Mouse (Mus musculus) liver, postnatal 0 days (tissue): ENCODE results near the gene Kif1c. TPM values are rescaled to one million over a fixed set of nuclear protein-coding genes. Genes with fewer than 3 reads are reported as not detected.

ENCODE experiments used
- ATAC-seq: fragments of 200-750 bp; cut with Nextera tagmentation; 2 replicates; pipeline ENCODE4 v1.8.0; 2017; ENCODE audit warnings: mild to moderate bottlenecking, moderate library complexity
- DNase-seq: peaks from one replicate; pipeline ENCODE4 v3.0.0-alpha.2; 2016
- H3K27ac ChIP-seq: fragments of 300-500 bp; sonication (generic); 2 replicates; pipeline ENCODE4 v1.5.1; 2014; ENCODE audit warnings: antibody characterized with exemption, moderate library complexity, mild to moderate bottlenecking, low read depth
- H3K27me3 ChIP-seq: fragments of 300-500 bp; sonication (generic); 2 replicates; pipeline ENCODE4 v1.6.1; 2014; ENCODE audit warnings: low read length, control low read depth, mixed read lengths; ENCODE audit not compliant: insufficient read depth
- H3K36me3 ChIP-seq: fragments of 300-500 bp; sonication (generic); replicated peaks from 2 replicates; pipeline ENCODE4 v1.6.1; 2014; ENCODE audit warnings: mild to moderate bottlenecking, control low read depth, low read length, moderate library complexity, mixed read lengths; ENCODE audit not compliant: insufficient read depth
- H3K4me1 ChIP-seq: fragments of 300-500 bp; sonication (generic); 2 replicates; pipeline ENCODE4 v1.6.1; 2014; ENCODE audit warnings: antibody characterized with exemption, mild to moderate bottlenecking, control low read depth; ENCODE audit not compliant: insufficient read depth
- H3K4me2 ChIP-seq: fragments of 300-500 bp; sonication (generic); 2 replicates; pipeline ENCODE4 v1.6.1; 2014; ENCODE audit warnings: low read depth, mild to moderate bottlenecking, low read length, moderate library complexity, mixed read lengths
- H3K4me3 ChIP-seq: fragments of 300-500 bp; sonication (generic); 2 replicates; pipeline ENCODE4 v1.5.1; 2014; ENCODE audit warnings: low read depth, low read length
- H3K9ac ChIP-seq: fragments of 300-500 bp; sonication (generic); replicated peaks from 2 replicates; pipeline ENCODE4 v1.6.1; 2014; ENCODE audit warnings: mild to moderate bottlenecking, moderate library complexity
- H3K9me3 ChIP-seq: fragments of 300-500 bp; sonication (generic); 2 replicates; pipeline ENCODE4 v1.6.1; 2016; ENCODE audit warnings: mild to moderate bottlenecking, control low read depth, low read length, mixed read lengths
- CTCF ChIP-seq: sonication (generic); IDR thresholded peaks from 2 replicates; pipeline ENCODE4 v1.5.1; 2016; ENCODE audit warnings: antibody characterized with exemption, low read depth
- EP300 ChIP-seq: IDR thresholded peaks from 2 replicates; pipeline ENCODE4 v1.6.1; 2016; ENCODE audit warnings: antibody characterized with exemption, low read depth, mild to moderate bottlenecking
- WGBS: fragments of 180-500 bp; shearing (Covaris S2); extraction: QIAGEN DNeasy Blood & Tissue Kit; methylation state at CpG from one replicate; pipeline ENCODE4 v1.1.7; 2014; ENCODE audit not compliant: insufficient replicate concordance; 5-methylcytosine and 5-hydroxymethylcytosine counted together
- polyA plus RNA-seq: library from polyadenylated mRNA; unstranded; fragments of >200 nt; fragmentation: Nextera tagmentation; extraction: Ambion mirVana; gene quantifications from 2 replicates; pipeline ENCODE4 v1.2.1, GENCODE M21; 2015

The Kif1c gene
- polyA plus RNA-seq, 1 experiment from 2014 or later: 1.8 TPM

GRCm38 (mm10) chr11:70666687-70667086, 33.7 kb upstream of the Kif1c start:
- Histone ChIP-seq H3K36me3 (peaks cover 43% of the 10 kb centered on the region), H3K4me2 (no peak overlapping the region), H3K27me3 (no peaks in the 10 kb centered on the region), H3K27ac (no peak overlapping the region), H3K9ac (no peak overlapping the region), H3K9me3 (no peaks in the 10 kb centered on the region), H3K4me1 (peaks cover 24% of the 10 kb centered on the region), H3K4me3 (no peak overlapping the region)
- WGBS: 89% methylated on average over 8 of the region's 8 CpGs
- ATAC-seq: no peak
- TF ChIP-seq EP300 (no peak), CTCF (no peak)
- no peak for DNase-seq

GRCm38 (mm10) chr11:70667271-70668150, 32.8 kb upstream of the Kif1c start:
- H3K4me3 ChIP-seq: peak overlapping the region; percentile 69
- peak overlapping the region; percentile 98 for H3K4me2 ChIP-seq
- no peaks in the 10 kb centered on the region for H3K9me3 ChIP-seq
- peak overlapping the region; percentile 82 for H3K27ac ChIP-seq
- DNase-seq (no peak), ATAC-seq (no peak)
- TF ChIP-seq CTCF: no peak
- no peak for TF ChIP-seq EP300
- H3K27me3 ChIP-seq: no peaks in the 10 kb centered on the region
- H3K9ac ChIP-seq: peak overlapping the region; percentile 41
- H3K36me3 ChIP-seq: peaks cover 36% of the 10 kb centered on the region
- 57% methylated on average over 14 of the region's 14 CpGs for WGBS
- peaks cover 24% of the 10 kb centered on the region for H3K4me1 ChIP-seq

GRCm38 (mm10) chr11:70668335-70668770, 32.0 kb upstream of the Kif1c start:
- H3K4me2 ChIP-seq: peak overlapping the region; percentile 98
- no peaks in the 10 kb centered on the region for H3K27me3 ChIP-seq
- TF ChIP-seq CTCF (no peak), EP300 (no peak)
- H3K4me1 ChIP-seq: peaks cover 24% of the 10 kb centered on the region
- H3K9me3 ChIP-seq: no peaks in the 10 kb centered on the region
- peak overlapping the region; percentile 69 for H3K4me3 ChIP-seq
- peak overlapping the region; percentile 41 for H3K9ac ChIP-seq
- H3K27ac ChIP-seq: peak overlapping the region; percentile 82
- peak; percentile 57 for ATAC-seq
- peaks cover 28% of the 10 kb centered on the region for H3K36me3 ChIP-seq
- DNase-seq: peak; percentile 77
- WGBS: 1% methylated on average over 15 of the region's 15 CpGs

- H3K9me3 ChIP-seq: no peaks in the 10 kb centered on the region
- H3K4me1 ChIP-seq: peaks cover 24% of the 10 kb centered on the region
- DNase-seq: peak; percentile 93
- H3K27me3 ChIP-seq: no peaks in the 10 kb centered on the region
- peak within 1 kb of the TSS; percentile 98 for H3K4me2 ChIP-seq
- H3K4me3 ChIP-seq: peak within 1 kb of the TSS; percentile 69
- peak; percentile 92 for ATAC-seq
- peak within 1 kb of the TSS; percentile 96 for H3K27ac ChIP-seq
- peak within 1 kb of the TSS; percentile 73 for H3K9ac ChIP-seq
- WGBS: 1% methylated on average over 44 of the region's 44 CpGs
- TF ChIP-seq CTCF: no peak
- TF ChIP-seq EP300: peak; percentile 39; the same call in 1 of the 2 replicates
- H3K36me3 ChIP-seq: peaks cover 27% of the 10 kb centered on the region
Observed at GRCm38 (mm10) chr11:70668771-70669505, 31.4 kb upstream of the Kif1c start, which contains the start of gene Spag7. Gene Spag7 (minus strand): TSS chr11:70669416.

- WGBS: 1% methylated on average over 31 of the region's 31 CpGs
- Histone ChIP-seq H3K4me1 (peaks cover 24% of the 10 kb centered on the region), H3K36me3 (peaks cover 20% of the 10 kb centered on the region)
Observed at GRCm38 (mm10) chr11:70669582-70670345, 30.6 kb upstream of the Kif1c start.

More at GRCm38 (mm10) chr11:70669582-70670345, 30.6 kb upstream of the Kif1c start:
- Histone ChIP-seq H3K4me2 (peak overlapping the region; percentile 98), H3K27ac (peak overlapping the region; percentile 96), H3K4me3 (peak overlapping the region; percentile 69), H3K9me3 (no peaks in the 10 kb centered on the region), H3K27me3 (no peaks in the 10 kb centered on the region), H3K9ac (peak overlapping the region; percentile 73)
- TF ChIP-seq EP300: no peak
- peak; percentile 64 for TF ChIP-seq CTCF
- DNase-seq: peak; percentile 83
- ATAC-seq: no peak
